Mouse (Mus musculus) hindbrain, embryonic 16.5 days (tissue): ENCODE results near the gene Dpm3. TPM values are rescaled to one million over a fixed set of nuclear protein-coding genes. Genes with fewer than 3 reads are reported as not detected.

Source experiments
- ATAC-seq: fragments of 200-750 bp; cut with Nextera tagmentation; 2 replicates; pipeline ENCODE4 v1.8.0; 2017; ENCODE audit warnings: moderate TSS enrichment, moderate library complexity
- H3K27ac ChIP-seq: fragments of 300-500 bp; sonication (generic); 2 replicates; pipeline ENCODE4 v1.5.1; 2014; ENCODE audit warnings: low read depth, mild to moderate bottlenecking, control low read depth, low read length, moderate library complexity
- H3K27me3 ChIP-seq: fragments of 300-500 bp; sonication (generic); replicated peaks from 2 replicates; pipeline ENCODE4 v1.6.1; 2014; ENCODE audit warnings: low read length; ENCODE audit not compliant: control insufficient read depth, insufficient read depth
- H3K36me3 ChIP-seq: fragments of 300-500 bp; sonication (generic); 2 replicates; pipeline ENCODE4 v1.6.1; 2014; ENCODE audit warnings: mild to moderate bottlenecking, low read length, moderate library complexity, mixed read lengths; ENCODE audit not compliant: control insufficient read depth, insufficient read depth
- H3K4me1 ChIP-seq: fragments of 300-500 bp; sonication (generic); 2 replicates; pipeline ENCODE4 v1.6.1; 2014; ENCODE audit warnings: low read depth, low read length; ENCODE audit not compliant: control insufficient read depth, insufficient read depth
- H3K4me2 ChIP-seq: fragments of 300-500 bp; sonication (generic); 2 replicates; pipeline ENCODE4 v1.6.1; 2014; ENCODE audit warnings: mild to moderate bottlenecking, low read length, control low read depth, moderate library complexity
- H3K4me3 ChIP-seq: fragments of 300-500 bp; sonication (generic); 2 replicates; pipeline ENCODE4 v1.5.1; 2014; ENCODE audit warnings: mild to moderate bottlenecking, low read length, control low read depth, moderate library complexity
- H3K9ac ChIP-seq: fragments of 300-500 bp; sonication (generic); 2 replicates; pipeline ENCODE4 v1.6.1; 2014; ENCODE audit warnings: low read depth, mild to moderate bottlenecking, control low read depth, low read length, moderate library complexity
- H3K9me3 ChIP-seq: fragments of 300-500 bp; sonication (generic); 2 replicates; pipeline ENCODE4 v1.6.1; 2014; ENCODE audit warnings: mild to moderate bottlenecking, low read length, moderate library complexity; ENCODE audit not compliant: control insufficient read depth
- WGBS: fragments of 180-500 bp; shearing (Covaris S2); extraction: QIAGEN DNeasy Blood & Tissue Kit; methylation state at CpG from one replicate; pipeline ENCODE4 v1.1.7; 2014; 5-methylcytosine and 5-hydroxymethylcytosine counted together
- polyA plus RNA-seq: library from polyadenylated mRNA; unstranded; fragments of >200 nt; fragmentation: Nextera tagmentation; extraction: Ambion mirVana; gene quantifications from 2 replicates; pipeline ENCODE4 v1.2.1, GENCODE M21; 2015

Dpm3 gene
- polyA plus RNA-seq, 1 experiment from 2014 or later = 79.8 TPM

GRCm38 (mm10) chr3:89270891-89271290 is 11.7 kb downstream of the Dpm3 start:
- ATAC-seq = no peak
- H3K9me3 ChIP-seq = no peaks in the 10 kb centered on the region
- no peaks in the 10 kb centered on the region for H3K27me3 ChIP-seq
- peak overlapping the region; percentile 86 for H3K4me2 ChIP-seq
- H3K4me1 ChIP-seq = peaks cover 35% of the 10 kb centered on the region
- peak overlapping the region; percentile 76 for H3K27ac ChIP-seq
- H3K9ac ChIP-seq = peak overlapping the region; percentile 73
- H3K4me3 ChIP-seq = peak overlapping the region; percentile 51
- 0 out of 2 replicates have a peak, but pooled peaks cover 3% of the 10 kb centered on the region for H3K36me3 ChIP-seq
- WGBS = 58% methylated on average over 6 of the region's 6 CpGs

DNA sequence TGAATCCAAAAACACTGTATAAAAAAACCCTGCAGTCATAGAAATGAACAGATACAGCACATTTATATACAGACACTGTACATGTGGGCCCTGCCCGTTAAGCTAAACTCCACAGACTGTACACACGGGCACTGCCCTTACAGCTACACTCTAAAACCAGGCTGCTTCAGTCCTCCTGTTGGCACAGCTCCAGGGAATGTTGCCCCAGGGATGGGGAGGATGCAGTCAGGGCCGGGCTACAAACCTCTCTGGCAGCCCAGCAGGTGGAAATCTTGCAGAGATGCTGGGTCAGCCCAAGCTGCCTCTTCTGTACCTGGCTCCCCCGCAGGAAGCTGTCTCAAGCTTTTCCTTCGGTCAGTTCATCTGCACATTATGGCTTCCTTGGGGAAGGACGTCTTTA is 12.6 kb downstream of the Dpm3 start:
- ATAC-seq = no peak
- Histone ChIP-seq H3K36me3 (0 out of 2 replicates have a peak, but pooled peaks cover 3% of the 10 kb centered on the region), H3K27me3 (no peaks in the 10 kb centered on the region), H3K27ac (no peak overlapping the region), H3K9me3 (no peaks in the 10 kb centered on the region), H3K4me3 (no peak overlapping the region), H3K9ac (0 out of 2 replicates have a peak overlapping the region, but pooled peaks have one; percentile 22), H3K4me2 (no peak overlapping the region), H3K4me1 (peaks cover 31% of the 10 kb centered on the region)
- 55% methylated on average over 6 of the region's 6 CpGs for WGBS

GRCm38 (mm10) chr3:89276061-89276460 is 16.9 kb downstream of the Dpm3 start:
- ATAC-seq = no peak
- Histone ChIP-seq H3K36me3 (no peaks in the 10 kb centered on the region), H3K9ac (no peak overlapping the region), H3K4me2 (no peak overlapping the region), H3K4me1 (peaks cover 19% of the 10 kb centered on the region), H3K4me3 (no peak overlapping the region), H3K9me3 (no peaks in the 10 kb centered on the region), H3K27ac (no peak overlapping the region), H3K27me3 (no peaks in the 10 kb centered on the region)
- 94% methylated on average over 13 of the region's 13 CpGs for WGBS

GRCm38 (mm10) chr3:89277281-89278021 is 18.3 kb downstream of the Dpm3 start:
- H3K36me3 ChIP-seq = no peaks in the 10 kb centered on the region
- no peak overlapping the region for H3K4me3 ChIP-seq
- H3K9ac ChIP-seq = peak overlapping the region; percentile 14; the same call in 1 of the 2 replicates
- H3K27me3 ChIP-seq = no peaks in the 10 kb centered on the region
- WGBS = 62% methylated on average over 14 of the region's 14 CpGs
- no peak overlapping the region for H3K27ac ChIP-seq
- no peak for ATAC-seq
- H3K4me2 ChIP-seq = peak overlapping the region; percentile 11; the same call in 1 of the 2 replicates
- H3K9me3 ChIP-seq = no peaks in the 10 kb centered on the region
- H3K4me1 ChIP-seq = peaks cover 28% of the 10 kb centered on the region

- Histone ChIP-seq H3K9ac (no peak overlapping the region; the same call in 1 of the 2 replicates), H3K4me3 (no peak overlapping the region), H3K27me3 (no peaks in the 10 kb centered on the region), H3K36me3 (no peaks in the 10 kb centered on the region), H3K9me3 (no peaks in the 10 kb centered on the region), H3K4me2 (peak overlapping the region; percentile 20; the same call in 1 of the 2 replicates), H3K4me1 (peaks cover 28% of the 10 kb centered on the region), H3K27ac (peak overlapping the region; percentile 4; the same call in 1 of the 2 replicates)
- ATAC-seq = no peak
- 88% methylated on average over 7 of the region's 7 CpGs for WGBS
Measured at GRCm38 (mm10) chr3:89278107-89278506, 18.9 kb downstream of the Dpm3 start.

DNA sequence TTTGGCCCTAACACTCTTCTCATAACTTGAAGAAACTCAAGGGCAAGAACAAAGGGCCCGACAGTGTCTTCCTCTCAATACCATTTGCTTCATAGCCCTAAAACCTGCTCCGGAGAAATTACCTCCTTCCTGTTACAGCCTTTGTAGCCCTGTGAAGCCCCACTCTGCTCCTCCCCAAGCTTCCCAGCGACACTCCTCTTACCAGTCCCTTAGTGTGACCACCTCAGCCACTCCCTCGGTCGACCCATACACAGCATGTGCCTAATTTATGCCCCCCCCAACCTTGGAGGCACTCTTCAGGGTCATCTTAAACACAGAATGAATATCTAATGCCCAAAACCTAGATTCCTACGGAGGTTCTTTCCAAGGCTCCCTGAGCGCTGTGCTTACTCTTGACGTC is 19.5 kb downstream of the Dpm3 start:
- H3K9ac ChIP-seq = peak overlapping the region; percentile 73; the same call in 1 of the 2 replicates
- peaks cover 28% of the 10 kb centered on the region for H3K4me1 ChIP-seq
- H3K27me3 ChIP-seq = no peaks in the 10 kb centered on the region
- peak overlapping the region; percentile 53 for H3K4me3 ChIP-seq
- ATAC-seq = no peak
- H3K4me2 ChIP-seq = peak overlapping the region; percentile 98
- H3K36me3 ChIP-seq = no peaks in the 10 kb centered on the region
- WGBS = 26% methylated on average over 8 of the region's 8 CpGs
- H3K27ac ChIP-seq = peak overlapping the region; percentile 4; the same call in 1 of the 2 replicates
- no peaks in the 10 kb centered on the region for H3K9me3 ChIP-seq

GRCm38 (mm10) chr3:89279153-89279890 is 20.2 kb downstream of the Dpm3 start:
- peaks cover 28% of the 10 kb centered on the region for H3K4me1 ChIP-seq
- no peaks in the 10 kb centered on the region for H3K27me3 ChIP-seq
- H3K27ac ChIP-seq = peak overlapping the region; percentile 50; the same call in 1 of the 2 replicates
- no peaks in the 10 kb centered on the region for H3K9me3 ChIP-seq
- no peaks in the 10 kb centered on the region for H3K36me3 ChIP-seq
- WGBS = 1% methylated on average over 35 of the region's 35 CpGs
- H3K4me3 ChIP-seq = peak overlapping the region; percentile 53
- ATAC-seq = peak; percentile 72
- H3K4me2 ChIP-seq = peak overlapping the region; percentile 98
- H3K9ac ChIP-seq = peak overlapping the region; percentile 73

GRCm38 (mm10) chr3:89280050-89280605 is 21.0 kb downstream of the Dpm3 start:
- peak overlapping the region; percentile 73 for H3K9ac ChIP-seq
- no peak overlapping the region; the same call in 1 of the 2 replicates for H3K27ac ChIP-seq
- H3K4me3 ChIP-seq = peak overlapping the region; percentile 53
- under 1% methylated on average over 29 of the region's 29 CpGs for WGBS
- ATAC-seq = peak; percentile 9
- H3K9me3 ChIP-seq = no peaks in the 10 kb centered on the region
- peak overlapping the region; percentile 98 for H3K4me2 ChIP-seq
- no peaks in the 10 kb centered on the region for H3K36me3 ChIP-seq
- peaks cover 28% of the 10 kb centered on the region for H3K4me1 ChIP-seq
- no peaks in the 10 kb centered on the region for H3K27me3 ChIP-seq
